Mouse (Mus musculus) naive thymus-derived CD4-positive, alpha-beta T cell, adult 5 months (primary cell): ENCODE measurements around the gene Heatr5b. TPM values are rescaled to one million over a fixed set of nuclear protein-coding genes. Genes with fewer than 3 reads are reported as not detected.

Experiments used
- polyA plus RNA-seq: library from polyadenylated mRNA; unstranded; fragments of 100-300 nt; shearing (Covaris generic); gene quantifications from one replicate; pipeline ENCODE4 v1.2.1, GENCODE M21; 2017

The Heatr5b gene
- 26.9 TPM for polyA plus RNA-seq

DNA sequence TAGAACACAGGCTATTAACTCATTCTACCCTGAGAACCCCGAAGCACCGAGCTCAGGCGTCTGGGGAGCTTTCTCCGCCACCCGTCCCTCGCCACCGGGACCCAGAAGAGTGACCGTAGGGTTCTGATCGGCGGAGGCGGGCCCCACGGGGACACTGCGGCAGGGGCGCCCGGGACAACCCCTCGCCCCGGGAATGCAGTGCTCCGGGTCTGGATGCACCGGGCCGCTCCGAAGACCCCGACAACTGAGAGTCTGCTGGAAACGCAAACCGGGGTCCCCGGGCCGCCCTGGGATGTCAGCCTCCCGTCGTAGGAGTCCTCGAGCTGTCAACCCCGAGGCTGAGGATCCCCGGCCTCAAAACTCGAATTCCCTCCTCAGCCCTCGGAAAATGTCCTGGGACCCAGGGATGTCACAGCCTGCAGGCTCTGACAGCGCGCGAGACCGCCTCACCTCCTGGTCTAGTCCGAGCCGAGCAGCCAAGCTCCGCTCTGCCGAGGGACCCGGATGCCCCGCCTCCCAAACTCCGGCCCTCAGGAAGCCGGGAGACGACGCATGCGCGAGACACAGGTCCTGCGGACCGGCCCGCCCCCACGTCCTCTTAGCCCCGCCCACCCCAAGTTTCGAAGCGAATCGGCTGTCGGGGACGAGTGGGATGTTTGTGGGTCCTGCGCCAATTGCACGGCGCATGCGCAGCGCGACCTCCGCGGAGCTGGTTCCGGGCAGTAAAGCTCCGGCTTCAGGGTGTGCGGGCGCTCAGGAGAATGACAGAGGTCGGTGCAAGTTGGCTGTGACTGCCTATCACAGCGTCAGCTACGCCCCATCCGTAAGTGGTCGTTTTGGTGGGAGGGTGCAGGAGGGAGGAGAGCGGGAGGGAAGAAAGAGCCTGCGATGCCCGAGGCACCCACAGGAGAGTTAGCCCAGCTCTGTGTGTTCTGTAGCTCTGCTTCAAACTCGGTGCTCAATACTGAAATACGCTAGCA, at the start of gene Heatr5b, which contains the start of gene Gpatch11:
TSS of gene Heatr5b (minus strand) at position 509 of the 980 bp plus-strand sequence.
TSS of gene Gpatch11 (plus strand) at position 712 of the 980 bp plus-strand sequence.

DNA sequence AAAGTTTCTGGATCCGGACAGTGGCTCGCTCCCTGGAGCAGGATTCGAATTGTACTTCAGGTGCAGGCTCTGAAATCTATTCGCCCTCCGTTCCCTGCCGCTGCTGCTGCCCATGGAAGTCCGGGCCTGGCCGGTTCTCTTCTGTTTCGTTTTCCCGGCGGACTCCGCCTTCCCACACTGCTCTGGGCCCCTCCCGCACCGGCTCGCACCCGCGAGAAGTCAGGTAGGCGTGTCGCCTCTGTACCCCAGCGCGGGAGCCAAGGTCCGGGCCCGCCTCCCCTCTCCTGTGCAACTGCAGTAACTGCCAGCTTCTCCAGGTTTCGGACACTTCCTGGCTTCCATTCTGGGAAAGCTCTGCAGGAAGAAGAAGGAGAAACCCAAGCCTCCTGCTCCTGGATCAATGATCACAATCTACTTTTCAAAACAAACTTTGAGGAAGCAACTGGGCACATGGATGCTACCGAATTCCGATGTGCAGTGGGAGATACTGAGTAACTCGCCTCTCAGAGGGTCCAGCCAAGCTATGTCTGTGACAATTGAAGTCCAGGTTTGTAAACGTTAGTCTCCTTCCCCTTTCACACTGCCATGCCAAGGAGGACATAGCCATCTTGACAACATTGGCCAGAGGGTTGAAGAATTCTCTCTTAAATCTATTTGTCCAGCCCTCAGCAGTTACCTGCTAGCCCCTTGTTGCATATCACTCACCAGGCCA, 47.4 kb upstream of the Heatr5b start, which contains the start of gene Eif2ak2:
TSS of gene Eif2ak2 (minus strand) at position 173 of the 712 bp plus-strand sequence.

GRCm38 (mm10) chr17:78737096-78737495, 98.1 kb downstream of the Heatr5b start, which contains the start of gene Strn:
Strn (minus strand) TSS chr17:78737196.

Other genes with a start within 250 kb of the Heatr5b start
- gene Strn, start 98.2 kb downstream of the Heatr5b start, polyA plus RNA-seq = 20.4 TPM
- 44.5 TPM for gene Gpatch11, start 203 bp upstream of the Heatr5b start, polyA plus RNA-seq
- 3.4 TPM for gene Eif2ak2, start 47.2 kb upstream of the Heatr5b start, polyA plus RNA-seq
- not detected for gene Sult6b1, start 71.6 kb upstream of the Heatr5b start, polyA plus RNA-seq
- 14.5 TPM for gene Cebpzos, start 81.1 kb upstream of the Heatr5b start, polyA plus RNA-seq
- gene Cebpz, start 101.7 kb upstream of the Heatr5b start, polyA plus RNA-seq = 129 TPM
- gene Ndufaf7, start 101.8 kb upstream of the Heatr5b start, polyA plus RNA-seq = 20.2 TPM
- gene Prkd3, start 185.5 kb upstream of the Heatr5b start, polyA plus RNA-seq = 39.8 TPM
- 5.2 TPM for gene Qpct, start 216.5 kb upstream of the Heatr5b start, polyA plus RNA-seq